Mouse (Mus musculus): ENCODE data around the gene Rpl22.

Rpl22 gene

DNA sequence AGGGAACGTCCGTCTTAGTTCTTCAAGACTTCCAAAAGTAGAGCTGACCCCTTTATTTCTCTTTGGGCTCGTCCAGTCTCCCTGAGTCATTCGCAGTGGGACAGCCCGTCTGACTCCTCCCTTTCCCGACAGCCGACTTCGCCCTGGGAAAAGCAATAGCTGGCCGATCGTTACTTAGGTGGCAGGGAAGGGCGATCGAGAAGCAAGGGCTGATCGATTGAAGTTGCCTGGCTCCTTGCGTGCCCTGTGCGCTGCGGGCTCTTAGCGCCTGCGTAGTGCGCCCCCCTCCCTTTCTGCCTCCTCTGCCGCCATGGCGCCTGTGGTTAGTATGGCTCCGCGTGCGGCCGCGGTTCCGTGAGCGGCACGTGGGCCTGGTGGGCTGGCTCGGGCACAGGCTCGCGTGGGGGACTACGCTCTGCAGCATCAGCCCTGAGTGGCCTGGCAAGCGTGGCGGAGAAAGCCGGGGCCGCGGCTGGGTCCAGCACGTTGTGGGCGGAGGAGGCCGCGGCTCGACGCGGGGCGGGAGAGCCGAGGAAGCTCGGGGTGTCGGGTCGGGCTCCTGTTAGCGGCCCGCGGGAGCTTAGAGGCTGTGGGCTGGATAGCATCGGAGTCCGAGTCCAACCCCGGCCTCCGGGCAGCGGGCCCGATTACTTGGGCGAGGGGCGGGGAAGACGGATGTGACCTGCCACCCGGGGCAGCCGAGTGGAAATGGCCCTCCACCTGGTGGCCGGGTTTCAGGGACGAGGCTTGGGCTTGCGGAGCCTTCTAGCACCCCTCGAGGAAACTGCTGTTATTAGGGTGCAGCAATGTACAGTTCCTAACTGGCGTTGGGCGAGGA is at the start of gene Rpl22:
Rpl22 (plus strand) TSS at position 169 of the 838 bp plus-strand sequence.
- peak; percentile 89 for DNase-seq (ENCODE audit: low spot score)

DNA sequence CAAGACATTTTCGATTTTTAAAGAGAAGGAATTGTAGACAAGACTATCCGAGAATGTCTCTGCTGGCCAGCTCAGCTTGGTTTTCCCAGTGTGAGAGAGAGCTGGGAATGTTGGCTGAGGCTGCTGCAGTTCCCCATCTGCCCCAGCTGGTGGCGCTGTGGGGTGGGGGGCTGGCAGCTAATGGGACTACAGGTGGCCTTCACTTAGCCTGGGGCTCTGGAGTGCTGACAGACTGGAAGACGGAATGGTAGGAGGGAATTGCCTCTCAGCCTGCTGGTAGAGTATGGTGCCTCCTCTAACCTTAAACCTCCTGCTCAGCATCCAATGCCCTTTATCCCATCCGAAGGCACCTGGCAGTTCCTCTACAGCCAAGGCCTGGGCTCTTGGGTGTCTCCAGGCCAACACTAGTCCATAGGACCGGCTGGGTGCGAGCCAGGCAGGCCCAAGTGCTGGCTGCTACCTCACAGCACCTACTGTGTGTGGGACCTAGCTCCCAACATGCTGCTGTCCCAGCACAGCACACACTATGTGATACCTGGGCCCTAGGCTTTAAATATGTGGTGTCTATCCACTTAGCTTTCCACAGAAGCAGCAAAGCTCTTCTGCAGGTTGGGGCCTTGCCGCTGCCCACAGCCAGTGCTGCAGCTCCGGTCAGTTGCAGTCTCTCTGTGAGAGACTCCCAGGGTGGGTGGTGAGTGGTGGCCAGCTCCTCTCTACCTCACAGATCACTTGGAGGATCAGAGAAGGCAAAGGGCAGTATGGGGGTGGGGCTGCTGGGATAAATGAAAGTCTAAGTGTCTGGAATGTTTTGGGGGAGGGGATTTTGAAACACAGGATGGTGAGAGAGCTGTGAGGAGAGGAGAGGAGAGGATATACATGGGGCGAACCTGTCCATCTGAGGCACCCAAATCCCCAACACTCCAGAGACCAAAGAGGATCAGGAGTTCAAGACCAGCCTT is 48.9 kb upstream of the Rpl22 start:
- DNase-seq (ENCODE audit: low spot score) = no peak

DNA sequence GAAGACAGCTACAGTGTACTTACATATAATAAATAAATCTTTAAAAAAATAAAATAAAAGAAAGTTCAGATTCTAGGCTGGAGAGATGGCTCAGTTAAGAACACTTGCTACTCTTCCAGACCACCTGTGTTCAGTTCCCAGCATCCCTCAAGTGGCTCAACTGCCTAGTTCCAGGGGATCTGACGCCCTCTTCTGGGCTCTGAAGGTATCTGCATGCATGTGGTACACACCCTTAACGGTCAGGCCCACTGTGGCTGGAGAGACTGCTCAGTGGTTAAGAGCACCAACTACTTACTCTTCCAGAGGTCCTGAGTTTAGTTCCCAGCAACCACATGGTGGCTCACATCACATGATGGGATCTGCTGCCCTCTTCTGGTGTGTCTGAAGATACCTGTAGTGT is 47.6 kb upstream of the Rpl22 start:
- no peak for DNase-seq (ENCODE audit: low spot score)

DNA sequence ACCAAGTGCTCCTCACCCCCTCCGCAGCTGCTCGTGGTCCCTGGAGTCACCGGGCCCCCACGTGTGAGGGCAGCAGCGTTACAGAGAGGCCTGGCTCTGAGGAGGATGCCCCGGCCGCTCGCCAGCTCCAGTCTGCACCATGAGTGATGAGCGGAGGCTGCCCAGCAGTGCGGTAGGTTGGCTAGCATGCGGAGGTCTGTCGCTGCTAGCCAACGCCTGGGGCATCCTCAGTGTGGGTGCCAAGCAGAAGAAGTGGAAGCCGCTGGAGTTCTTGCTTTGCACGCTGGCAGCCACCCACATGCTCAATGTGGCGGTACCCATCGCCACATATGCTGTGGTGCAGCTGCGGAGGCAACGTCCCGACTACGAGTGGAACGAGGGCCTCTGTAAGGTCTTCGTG is 46.6 kb upstream of the Rpl22 start:
- DNase-seq (ENCODE audit: low spot score) = no peak

DNA sequence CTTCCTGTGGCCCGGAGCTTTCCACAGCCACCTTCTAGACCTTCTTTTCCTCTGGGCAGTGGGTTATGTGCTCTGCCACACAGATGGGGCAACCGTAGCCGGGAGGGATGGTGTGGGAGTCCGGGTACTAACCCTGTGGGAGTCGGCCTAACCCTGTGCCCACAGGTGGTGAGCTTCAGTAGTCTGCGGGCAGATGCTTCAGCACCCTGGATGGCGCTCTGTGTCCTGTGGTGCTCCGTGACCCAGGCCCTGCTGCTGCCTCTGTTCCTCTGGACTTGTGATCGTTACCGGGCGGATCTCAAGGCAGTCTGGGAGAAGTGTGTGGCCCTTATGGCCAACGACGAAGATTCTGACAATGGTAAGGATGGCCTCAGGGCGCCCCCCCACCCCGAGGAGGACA is 43.9 kb upstream of the Rpl22 start:
- no peak for DNase-seq (ENCODE audit: low spot score)

DNA sequence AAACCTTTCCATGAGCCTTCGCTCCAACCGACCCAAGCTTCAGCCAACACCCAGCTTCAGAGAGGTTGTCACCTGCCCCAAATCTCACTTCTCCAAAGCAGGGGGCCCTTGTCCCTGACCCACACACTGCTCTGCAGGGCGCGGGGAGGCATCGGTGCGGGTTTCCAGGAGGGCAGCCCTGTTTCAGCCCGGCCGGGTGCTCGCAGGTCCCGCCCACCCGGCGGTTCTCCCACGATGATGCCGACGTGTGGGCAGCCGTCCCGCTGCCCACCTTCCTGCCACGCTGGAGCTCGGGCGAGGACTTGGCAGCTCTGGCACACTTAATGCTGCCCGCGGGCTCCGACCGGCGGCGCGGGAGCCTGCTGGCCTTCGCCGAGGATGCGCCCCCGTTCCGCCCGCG is 42.8 kb upstream of the Rpl22 start:
- DNase-seq (ENCODE audit: low spot score) = no peak

DNA sequence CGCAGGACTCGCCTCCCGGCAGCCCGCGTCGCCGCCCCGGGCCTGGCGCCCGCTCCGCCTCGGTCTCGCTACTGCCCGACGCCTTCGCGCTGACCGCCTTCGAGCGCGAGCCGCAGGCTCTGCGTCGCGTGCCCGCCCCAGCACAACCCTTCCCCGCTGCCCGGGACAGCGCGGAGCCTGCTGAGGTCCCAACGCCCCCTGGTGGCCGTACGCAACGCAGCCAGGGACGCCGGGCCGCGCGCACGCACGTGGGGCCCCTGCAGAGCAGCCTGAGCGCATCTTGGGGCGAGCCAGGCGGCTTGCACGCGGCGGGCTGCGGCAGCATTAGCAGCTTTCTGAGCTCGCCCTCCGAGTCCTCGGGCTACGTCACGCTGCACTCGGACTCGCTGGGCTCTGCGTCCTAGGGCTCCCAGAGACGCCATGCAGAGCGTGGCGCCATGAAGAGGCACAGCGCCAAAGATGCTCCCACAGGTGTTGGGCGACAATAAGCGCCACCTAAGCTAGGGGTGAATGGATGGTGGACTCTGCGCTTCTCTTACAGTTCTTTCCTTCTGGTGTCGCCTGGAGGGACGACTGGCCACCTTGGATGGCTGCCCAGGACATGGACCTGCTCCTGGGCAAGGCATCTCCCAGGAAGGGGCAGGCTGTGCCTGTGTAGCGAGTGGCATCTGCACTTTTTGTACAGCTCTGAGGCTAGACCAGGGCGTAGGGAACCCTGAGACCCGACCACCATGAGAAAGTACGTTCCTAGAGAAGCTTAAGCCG is 42.2 kb upstream of the Rpl22 start:
- DNase-seq (ENCODE audit: low spot score) = peak; percentile 83

DNA sequence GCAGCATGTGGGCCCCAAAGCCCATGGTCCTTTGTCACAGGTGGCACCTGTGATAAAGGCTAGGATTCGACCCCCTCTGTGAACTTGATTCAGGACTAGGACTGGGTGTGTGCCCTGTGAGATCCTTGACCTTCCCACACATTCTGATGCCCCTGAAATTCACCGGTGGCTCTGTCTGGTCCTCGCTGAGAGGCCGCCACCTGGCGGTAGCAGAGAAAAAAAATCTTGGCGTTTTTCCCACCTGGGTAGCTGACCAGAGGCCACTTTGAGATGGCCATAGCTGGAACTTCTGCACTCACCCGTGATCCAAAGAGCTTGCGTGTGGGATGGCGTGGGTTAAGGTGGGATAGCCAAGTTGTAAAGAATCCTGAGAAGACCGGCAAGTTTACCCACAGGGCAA is 40.0 kb upstream of the Rpl22 start:
- peak; percentile 58 for DNase-seq (ENCODE audit: low spot score)

DNA sequence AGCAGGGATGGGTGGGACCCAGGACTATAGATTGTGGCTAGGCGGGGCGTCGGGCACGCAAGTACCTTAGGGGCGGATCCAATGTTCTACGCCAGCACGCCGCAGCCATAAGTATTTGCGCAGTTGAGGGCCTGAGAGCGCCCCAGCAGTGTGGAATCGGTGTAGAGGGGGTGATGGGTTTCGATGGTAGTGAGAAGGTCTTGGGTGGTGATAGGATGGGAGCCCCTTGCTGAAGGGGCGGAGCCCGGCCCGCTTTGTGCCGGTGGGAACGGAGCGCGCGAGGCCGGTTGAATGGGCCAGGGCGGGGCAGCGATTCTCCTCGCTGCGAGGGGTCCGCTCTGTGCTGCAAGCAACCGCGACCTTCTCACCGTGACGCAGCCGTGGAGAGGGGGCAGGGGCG is 39.4 kb upstream of the Rpl22 start:
- no peak for DNase-seq (ENCODE audit: low spot score)

DNA sequence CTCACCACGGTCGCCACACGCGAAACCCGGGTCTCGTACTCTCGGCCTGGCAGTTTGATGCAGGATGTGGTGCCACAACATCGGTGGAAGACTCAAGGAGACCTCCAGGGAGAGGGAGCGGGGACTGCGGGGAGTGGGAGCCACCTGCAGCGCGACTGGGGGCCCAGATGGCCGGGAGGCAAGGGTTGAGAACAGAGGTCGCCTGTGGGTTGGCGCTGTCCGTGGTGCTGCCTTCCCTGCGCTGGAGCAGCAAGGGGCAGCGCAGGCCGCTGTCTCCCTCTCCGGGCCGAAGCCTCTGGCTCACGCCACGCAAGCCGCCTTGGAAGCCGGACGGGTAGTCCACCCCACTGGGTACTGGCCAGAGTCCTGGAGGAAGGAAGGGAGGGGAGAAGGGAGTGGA is 38.7 kb upstream of the Rpl22 start:
- DNase-seq (ENCODE audit: low spot score) = peak; percentile 76

DNA sequence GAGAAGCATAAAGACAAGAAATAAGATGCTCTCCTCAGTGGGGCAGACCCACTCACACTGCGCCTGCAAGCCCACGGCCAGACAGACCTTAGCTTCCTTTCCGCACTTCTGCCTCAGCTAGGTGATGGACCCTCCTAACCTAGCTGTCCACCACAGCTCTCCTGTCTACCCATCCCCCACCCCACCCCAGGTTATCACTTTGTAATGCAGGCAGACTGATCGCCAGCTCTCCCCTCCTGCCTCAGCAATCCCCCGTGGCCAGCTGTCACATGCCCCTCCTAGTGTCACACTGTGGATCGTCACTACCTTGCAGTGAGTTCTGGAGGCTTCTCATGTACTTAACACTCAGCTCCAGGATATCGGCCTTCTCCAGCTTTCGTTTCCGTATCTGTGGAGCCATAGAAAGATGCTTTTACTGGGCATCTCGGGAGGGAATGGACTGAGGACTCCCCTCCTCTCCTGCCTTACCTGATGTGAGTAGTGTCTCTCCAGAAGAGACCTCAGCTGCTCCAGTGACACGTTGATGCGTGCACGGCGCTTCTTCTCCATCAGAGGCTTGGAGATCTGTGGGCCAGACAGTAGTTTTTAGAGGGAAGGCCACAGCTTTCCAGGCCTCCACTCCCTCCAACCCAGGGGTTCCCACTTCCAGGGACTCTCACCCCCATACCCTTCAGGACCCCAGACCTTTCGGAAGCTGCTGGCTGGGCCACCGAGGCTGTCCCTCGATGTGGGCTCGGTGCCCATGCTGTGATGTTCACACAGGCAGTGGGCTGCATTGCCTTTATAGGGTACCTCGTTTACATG is 38.0 kb upstream of the Rpl22 start:
- no peak for DNase-seq (ENCODE audit: low spot score)

DNA sequence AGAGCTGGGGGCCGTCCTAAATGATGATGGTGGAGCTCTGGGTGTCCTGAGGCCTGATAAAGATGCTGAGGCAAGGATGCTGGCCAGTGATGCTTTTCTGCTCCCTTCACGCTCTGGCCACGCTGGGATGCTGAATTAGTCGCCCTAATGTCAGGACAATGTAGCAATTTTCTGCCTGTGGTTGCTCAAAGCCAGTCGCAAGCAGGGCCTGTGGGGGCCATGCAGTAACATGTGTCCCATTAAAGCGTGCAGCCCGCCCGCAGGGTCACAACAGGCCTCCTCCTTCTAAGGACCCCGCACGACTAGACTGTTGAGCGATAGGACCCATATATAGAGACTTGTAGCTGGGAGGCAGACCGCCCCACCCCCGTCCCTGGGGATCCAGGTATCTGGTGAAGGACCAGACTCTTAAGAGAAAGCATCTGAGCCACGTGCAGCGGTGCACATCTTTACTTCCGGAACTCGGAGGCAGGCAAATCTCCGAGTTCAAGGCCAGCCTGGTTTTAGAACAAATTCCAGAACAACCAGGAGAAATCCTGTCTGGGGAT is 37.1 kb upstream of the Rpl22 start:
- no peak for DNase-seq (ENCODE audit: low spot score)

DNA sequence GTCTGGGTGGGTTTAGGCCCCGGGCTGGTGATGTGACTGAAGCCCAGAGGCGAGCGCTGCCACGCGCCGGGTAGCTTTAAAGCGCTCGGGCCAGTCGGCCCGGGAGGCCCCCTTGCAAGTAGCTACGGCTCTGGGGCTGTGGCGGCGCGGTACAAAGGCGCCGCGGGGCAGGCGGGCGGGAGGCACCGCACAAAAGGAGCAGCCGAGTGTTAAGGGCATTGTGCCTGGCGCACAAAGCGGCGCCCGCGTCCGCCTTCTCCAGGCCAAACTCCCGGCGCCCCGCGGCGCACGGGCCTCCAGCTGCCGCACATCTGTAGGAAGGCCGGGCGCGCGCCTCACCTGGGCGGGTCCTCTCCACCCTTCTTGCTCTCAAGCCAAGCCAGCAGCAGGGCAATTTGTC is 35.2 kb upstream of the Rpl22 start:
- DNase-seq (ENCODE audit: low spot score) = no peak

DNA sequence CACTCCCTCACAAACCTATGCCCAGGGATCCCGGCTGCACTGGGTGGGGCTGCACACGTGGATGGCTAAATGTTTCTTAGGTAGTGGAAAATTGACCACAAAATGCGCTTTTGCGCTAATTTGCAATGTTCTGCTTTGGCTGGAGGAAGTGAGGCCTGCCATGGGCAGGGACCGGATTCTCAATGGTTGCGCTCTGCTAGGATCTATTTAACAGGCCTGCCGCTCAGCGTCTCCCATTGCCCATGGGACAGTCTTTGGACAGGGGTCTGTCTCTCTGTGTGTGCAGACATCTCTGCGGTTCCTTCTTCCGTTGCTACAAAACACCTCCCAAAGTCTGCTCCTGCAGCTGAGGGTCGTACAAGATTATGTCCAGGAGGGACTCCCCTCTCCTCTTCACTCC is 34.6 kb upstream of the Rpl22 start:
- no peak for DNase-seq (ENCODE audit: low spot score)

DNA sequence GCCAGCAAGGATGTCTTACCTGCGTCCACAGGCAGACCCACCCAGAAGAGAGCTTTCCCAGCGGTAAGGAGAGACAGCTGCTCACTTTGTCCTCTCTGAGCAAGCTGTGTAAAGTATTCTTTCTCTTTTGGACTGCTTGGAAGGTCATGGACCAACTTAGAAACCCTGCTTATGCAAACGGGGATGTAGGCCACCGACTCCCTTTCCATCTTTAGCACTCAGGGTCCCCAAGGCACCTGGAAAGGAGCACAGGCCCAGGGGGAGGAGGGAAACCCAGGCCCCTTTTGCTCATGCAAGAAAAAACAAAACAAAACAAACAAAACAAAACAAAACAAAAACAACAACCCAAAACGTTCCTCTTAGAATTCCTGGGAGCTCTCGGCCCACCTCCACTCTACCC is 34.0 kb upstream of the Rpl22 start, which contains the start of gene Hes3:
Hes3 (minus strand) TSS at position 101 of the 400 bp plus-strand sequence.
- DNase-seq (ENCODE audit: low spot score) = no peak

DNA sequence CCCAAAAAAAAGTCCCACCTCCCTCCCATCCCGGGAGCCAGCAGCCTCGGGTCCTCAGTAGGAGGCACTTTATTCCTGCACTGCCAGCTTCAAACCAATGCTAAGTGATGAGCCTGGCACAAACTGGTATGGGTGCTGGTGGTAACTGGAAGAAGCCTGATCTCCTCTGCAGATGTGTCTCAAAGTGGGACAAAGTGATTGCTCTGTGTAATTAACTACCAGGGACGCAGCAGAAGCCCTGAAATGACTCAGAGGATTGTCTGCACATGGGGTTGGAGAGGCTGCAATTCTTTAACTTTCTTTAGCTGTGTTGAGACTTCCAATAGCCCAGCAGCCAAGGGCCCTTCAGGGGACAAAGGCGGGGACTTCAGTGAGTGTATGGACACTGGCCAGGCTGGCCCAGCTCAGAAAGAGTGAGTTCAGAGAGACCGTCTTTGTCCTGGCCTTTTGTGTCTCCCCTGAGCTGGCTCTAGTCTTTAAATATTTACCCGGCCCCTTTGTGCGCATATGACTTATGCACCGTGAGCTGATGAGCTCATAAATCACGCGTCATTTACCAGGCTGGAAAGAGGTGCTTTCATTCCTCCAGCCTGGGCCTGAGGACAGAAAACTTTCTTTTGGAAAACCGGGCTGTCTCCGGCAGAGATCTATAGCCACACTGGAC is 33.3 kb upstream of the Rpl22 start:
- DNase-seq (ENCODE audit: low spot score) = no peak

DNA sequence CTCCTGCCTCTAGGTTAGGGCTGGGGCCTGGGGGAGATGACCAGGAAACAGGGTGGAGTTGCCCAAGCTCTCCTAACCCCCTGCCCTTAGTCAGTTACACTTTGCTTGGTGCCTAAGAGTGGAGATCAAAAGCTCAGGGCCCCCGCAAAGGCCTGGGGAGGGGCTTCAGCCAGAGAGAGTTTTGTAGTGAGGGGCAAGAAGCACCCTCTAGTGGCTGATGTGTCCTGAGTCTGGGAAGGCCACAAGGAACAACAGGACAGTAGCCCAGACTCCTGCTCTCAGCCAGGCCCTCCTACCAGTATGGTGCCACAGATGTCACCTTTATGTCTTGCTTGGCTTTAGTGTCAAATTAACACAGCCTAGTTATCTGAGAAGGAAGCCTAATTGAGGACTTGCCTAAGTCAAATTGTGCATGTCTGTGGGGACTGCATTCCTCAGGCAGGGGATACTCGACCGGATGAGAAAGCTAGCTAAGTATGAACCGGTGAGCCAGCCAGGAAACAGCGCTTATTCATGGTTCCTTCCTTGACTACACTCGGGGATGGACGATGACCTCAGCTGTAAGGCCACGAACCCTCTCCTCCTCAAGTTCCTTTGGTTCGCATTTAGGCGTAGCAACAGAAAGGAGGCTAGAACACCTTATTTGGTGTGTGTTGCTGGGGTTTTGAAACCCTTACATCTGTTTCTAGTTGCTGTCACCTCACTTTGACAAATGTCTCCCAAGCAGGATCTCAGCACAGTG is 31.2 kb upstream of the Rpl22 start:
- DNase-seq (ENCODE audit: low spot score) = no peak

DNA sequence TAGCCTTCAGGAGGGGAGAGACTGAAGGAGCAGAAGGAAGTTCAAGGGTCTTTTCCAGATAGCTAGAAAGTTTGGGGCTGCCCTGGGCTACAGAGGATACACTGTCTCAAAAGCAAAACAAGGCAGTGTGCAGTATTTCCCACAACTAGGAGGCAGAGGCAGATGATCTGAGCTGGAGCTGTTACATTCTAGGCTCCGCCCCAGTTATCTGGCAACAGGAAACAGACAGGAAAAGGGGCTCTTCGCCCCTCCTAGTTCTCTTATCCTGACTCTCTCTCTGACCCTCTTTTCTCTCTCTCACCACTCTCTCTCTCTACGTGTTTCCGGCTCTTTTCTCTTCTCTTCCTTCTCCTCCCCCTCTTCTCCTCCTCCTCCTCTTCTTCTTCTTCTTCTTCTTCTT is 29.6 kb upstream of the Rpl22 start:
- DNase-seq (ENCODE audit: low spot score) = no peak

DNA sequence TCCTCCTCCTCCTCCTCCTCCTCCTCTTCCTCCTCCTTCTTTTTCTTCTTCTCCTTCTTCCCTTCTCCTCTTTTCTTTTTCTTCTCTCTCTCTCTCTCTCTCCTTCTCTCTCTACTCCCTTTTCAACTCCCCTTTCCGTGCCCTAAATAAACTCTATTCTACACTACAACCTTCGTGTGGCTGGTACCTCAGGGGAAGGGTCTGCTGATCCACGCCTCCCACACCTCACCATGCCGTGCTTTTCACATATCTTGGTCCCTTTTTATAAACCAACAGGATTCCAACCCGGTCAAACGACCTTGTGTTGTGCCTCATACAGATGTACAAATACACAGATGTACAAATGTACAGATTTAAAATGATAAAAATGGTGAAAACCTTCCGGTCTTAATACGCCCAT is 29.2 kb upstream of the Rpl22 start:
- DNase-seq (ENCODE audit: low spot score) = no peak

All from ovary, postnatal 36 days (tissue).